Comparison of ENCODE assay signal across 8 mouse cellular contexts in the genomic region with DNA sequence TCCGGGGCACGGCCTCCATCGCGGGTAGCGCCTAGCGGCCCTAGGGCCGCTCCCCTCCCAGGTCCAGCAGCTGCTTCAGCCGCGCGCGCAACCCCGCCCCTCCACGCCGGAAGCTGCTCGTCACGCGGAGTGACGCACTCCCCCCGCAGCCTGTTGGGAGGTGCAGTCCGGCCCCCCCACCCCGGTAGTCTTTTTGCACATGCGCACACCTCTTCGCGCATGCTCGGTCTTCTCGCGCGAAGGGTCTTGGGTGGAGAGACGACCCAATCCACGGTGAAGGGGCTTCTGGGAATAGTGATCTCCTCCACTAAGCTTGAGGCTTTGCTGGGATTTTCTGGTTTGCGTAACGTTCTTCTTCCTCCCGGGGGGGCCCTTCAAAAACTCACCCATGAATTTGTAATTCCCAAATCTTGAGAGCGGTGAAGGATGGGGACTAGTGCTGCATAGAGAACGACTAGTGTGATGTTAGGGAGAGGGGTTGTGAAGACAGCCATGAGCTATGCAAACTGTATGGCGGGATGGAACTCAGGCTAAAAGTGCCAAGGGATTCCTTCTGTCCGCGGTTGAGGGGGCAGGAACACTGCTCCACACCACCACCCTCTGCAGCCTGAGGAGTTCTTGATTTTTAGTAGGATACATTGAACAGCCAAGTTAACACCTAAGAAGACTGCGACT. TPM values are rescaled to one million over a fixed set of nuclear protein-coding genes. Genes with fewer than 3 reads are reported as not detected.
DNase-seq lines count a peak whose midpoint lies in the region; ATAC-seq and TF ChIP-seq lines count a peak whose summit lies in the region.

TSS of gene Ptpn23 (minus strand) at position 115 of the 675 bp plus-strand sequence.

- TF ChIP-seq POLR2A in MEL (IDR thresholded peaks at IDR 0.05; ENCODE audit: control insufficient read depth in 1 of 2, insufficient read depth in 1 of 2, low read depth in 1 of 2, low read length in 2 of 2, poor library complexity in 1 of 2) = peak; percentile 67 to 93
- peak; percentile 83; the same call in 1 of the 2 replicates for TF ChIP-seq POLR2A in cerebellum, adult 2 months (IDR thresholded peaks at IDR 0.05; ENCODE audit: borderline replicate concordance, insufficient read depth, low read length)

- H3K4me2 ChIP-seq in forebrain, postnatal 0 days (ENCODE audit: low read depth) = peak within 1 kb of the TSS; percentile 69
- peak within 1 kb of the TSS; percentile 89 for H3K4me2 ChIP-seq in lung, embryonic 15.5 days

- 0 out of 4 replicates have a peak, but pooled peaks of 1 of the 2 experiments have one; percentile 3 for TF ChIP-seq EP300 in MEL (IDR thresholded peaks at IDR 0.05; ENCODE audit: low read depth in 1 of 2, low read length in 2 of 2)

- WGBS in cerebellum, adult 2 months = under 1% methylated on average over 39 of the region's 39 CpGs
- under 1% methylated on average over 37 of the region's 39 CpGs for WGBS in forebrain, postnatal 0 days
- WGBS in lung, embryonic 15.5 days = 1% methylated on average over 39 of the region's 39 CpGs

- peaks cover 4 to 7% of the 10 kb centered on the region in 2 experiments; a peak in 3 of 4 replicates for H3K4me1 ChIP-seq in MEL (ENCODE audit: control insufficient read depth in 1 of 2, insufficient read depth in 2 of 2, low read length in 2 of 2)
- H3K4me1 ChIP-seq in cerebellum, adult 2 months (ENCODE audit: control insufficient read depth, insufficient read depth, low read length) = peaks cover 4% of the 10 kb centered on the region; the same call in 1 of the 2 replicates
- H3K4me1 ChIP-seq in forebrain, postnatal 0 days (ENCODE audit: insufficient read depth) = peaks cover 13% of the 10 kb centered on the region; the same call in 1 of the 2 replicates
- peaks cover 20% of the 10 kb centered on the region for H3K4me1 ChIP-seq in lung, embryonic 15.5 days

- H3K9me3 ChIP-seq in MEL (replicated peaks; ENCODE audit: insufficient read depth, low read length) = no peaks in the 10 kb centered on the region
- H3K9me3 ChIP-seq in forebrain, postnatal 0 days (ENCODE audit: low read length) = no peaks in the 10 kb centered on the region
- H3K9me3 ChIP-seq in lung, embryonic 15.5 days = no peaks in the 10 kb centered on the region

- H3K4me3 ChIP-seq in MEL (ENCODE audit: control insufficient read depth in 1 of 2, insufficient read depth in 1 of 2, low read depth in 2 of 2, low read length in 2 of 2) = peak within 1 kb of the TSS; percentile 88 to 97
- peak within 1 kb of the TSS; percentile 89 for H3K4me3 ChIP-seq in cerebellum, adult 2 months (replicated peaks; ENCODE audit: insufficient read depth, low read depth, low read length)
- H3K4me3 ChIP-seq in forebrain, postnatal 0 days (ENCODE audit: low read depth, low read length) = peak within 1 kb of the TSS; percentile 77
- peak within 1 kb of the TSS; percentile 97 for H3K4me3 ChIP-seq in lung, embryonic 15.5 days

- 0 out of 6 replicates have a peak, but pooled peaks of 1 of the 3 experiments have one; percentile 3 for TF ChIP-seq CTCF in MEL (IDR thresholded peaks at IDR 0.05 in 2 of 3, conservative IDR thresholded peaks at IDR 0.05 in 1 of 3; ENCODE audit: control insufficient read depth in 1 of 3, insufficient read depth in 1 of 3, low read depth in 2 of 3, low read length in 3 of 3, poor library complexity in 1 of 3, severe bottlenecking in 1 of 3)
- no peak for TF ChIP-seq CTCF in cerebellum, adult 2 months (IDR thresholded peaks at IDR 0.05; ENCODE audit: borderline replicate concordance, insufficient read depth, low read depth, low read length)
- no peak for TF ChIP-seq CTCF in forebrain, postnatal 0 days (IDR thresholded peaks at IDR 0.05; ENCODE audit: low read depth)

- peak within 1 kb of the TSS; percentile 87 for H3K9ac ChIP-seq in MEL (ENCODE audit: control insufficient read depth, low read depth, low read length, poor library complexity, severe bottlenecking)
- H3K9ac ChIP-seq in forebrain, postnatal 0 days = peak within 1 kb of the TSS; percentile 80
- H3K9ac ChIP-seq in lung, embryonic 15.5 days = peak within 1 kb of the TSS; percentile 90

- peaks cover 25% of the 10 kb centered on the region for H3K79me2 ChIP-seq in MEL (ENCODE audit: control insufficient read depth, insufficient read depth, low read length, poor library complexity)

- TF ChIP-seq RAD21 in MEL (IDR thresholded peaks at IDR 0.05; ENCODE audit: low read depth, low read length) = no peak

- H3K27me3 ChIP-seq in MEL (ENCODE audit: control insufficient read depth in 1 of 2, insufficient read depth in 2 of 2, low read length in 2 of 2) = no peaks in the 10 kb centered on the region
- no peaks in the 10 kb centered on the region for H3K27me3 ChIP-seq in cerebellum, adult 2 months (ENCODE audit: control insufficient read depth, insufficient read depth, low read length)
- H3K27me3 ChIP-seq in forebrain, postnatal 0 days (ENCODE audit: insufficient read depth, low read length) = no peaks in the 10 kb centered on the region
- no peaks in the 10 kb centered on the region for H3K27me3 ChIP-seq in lung, embryonic 15.5 days

- peaks cover 0 to 10% of the 10 kb centered on the region in 2 experiments; a peak in 2 of 4 replicates for H3K36me3 ChIP-seq in MEL (ENCODE audit: control insufficient read depth in 1 of 2, insufficient read depth in 2 of 2, low read length in 2 of 2)
- H3K36me3 ChIP-seq in forebrain, postnatal 0 days (ENCODE audit: insufficient read depth) = 0 out of 2 replicates have a peak, but pooled peaks cover 3% of the 10 kb centered on the region
- H3K36me3 ChIP-seq in lung, embryonic 15.5 days = no peaks in the 10 kb centered on the region

- peak; percentile 98 for DNase-seq in MEL (ENCODE audit: low read depth, low spot score)
- DNase-seq in cerebellum, adult 2 months = peak; percentile 93 to 95
- DNase-seq in forebrain, postnatal 0 days = peak; percentile 99
- DNase-seq in heart, postnatal 4 days = peak; percentile 96
- DNase-seq in layer of hippocampus, adult 8-10 months (ENCODE audit: low spot score in 2 of 2) = peak; percentile 90 to 91
- peak; percentile 92 for DNase-seq in ovary, adult 18-20 months (ENCODE audit: low spot score)
- peak; percentile 98 for DNase-seq in thymus, postnatal 0 days (ENCODE audit: low spot score)

- peak; percentile 97 for ATAC-seq in forebrain, postnatal 0 days
- ATAC-seq in lung, embryonic 15.5 days (ENCODE audit: borderline replicate concordance, extremely low read depth, low FRiP score, low TSS enrichment) = peak; percentile 96

- H3K27ac ChIP-seq in MEL (ENCODE audit: control insufficient read depth, low read depth, low read length) = peak within 1 kb of the TSS; percentile 59
- peak within 1 kb of the TSS; percentile 67 for H3K27ac ChIP-seq in cerebellum, adult 2 months (ENCODE audit: insufficient read depth, low read length)
- peak within 1 kb of the TSS; percentile 86 for H3K27ac ChIP-seq in forebrain, postnatal 0 days (ENCODE audit: low read depth, low read length)
- H3K27ac ChIP-seq in lung, embryonic 15.5 days = peak within 1 kb of the TSS; percentile 79

TF ChIP-seq in MEL, 35 proteins besides CTCF, POLR2A, EP300 and RAD21 (continues in another document):
- TF ChIP-seq ETS1 (IDR thresholded peaks at IDR 0.05; ENCODE audit: low read depth, low read length) (peak; percentile 61; the same call in 1 of the 2 replicates), GATA1 (IDR thresholded peaks at IDR 0.05; ENCODE audit: low read depth, low read length) (no peak), GABPA (IDR thresholded peaks at IDR 0.05; ENCODE audit: low read depth, low read length) (no peak), CHD1 (IDR thresholded peaks at IDR 0.05; ENCODE audit: low read depth, low read length) (no peak), MXI1 (IDR thresholded peaks at IDR 0.05; ENCODE audit: low read depth, low read length) (peak; percentile 87), CHD2 (IDR thresholded peaks at IDR 0.05; ENCODE audit: low read length) (peak; percentile 62), TCF12 (IDR thresholded peaks at IDR 0.05; ENCODE audit: low read depth, low read length) (no peak), USF2 (IDR thresholded peaks at IDR 0.05; ENCODE audit: borderline replicate concordance in 1 of 2, insufficient read depth in 1 of 2, low read depth in 1 of 2, low read length in 2 of 2) (no peak), ZKSCAN1 (IDR thresholded peaks at IDR 0.05; ENCODE audit: low read depth, low read length) (no peak), MAX (IDR thresholded peaks at IDR 0.05; ENCODE audit: low read length) (peak; percentile 59; the same call in 1 of the 2 replicates), E2F4 (IDR thresholded peaks at IDR 0.05; ENCODE audit: borderline replicate concordance, low read depth, low read length) (no peak), MAFK (IDR thresholded peaks at IDR 0.05; ENCODE audit: borderline replicate concordance, low read depth, low read length) (no peak), UBTF (IDR thresholded peaks at IDR 0.05; ENCODE audit: borderline replicate concordance, insufficient read depth, low read depth, low read length) (0 out of 2 replicates have a peak, but pooled peaks have one; percentile 43), MYC (IDR thresholded peaks at IDR 0.05; ENCODE audit: low read depth, low read length) (peak; percentile 45; the same call in 1 of the 2 replicates), KAT2A (conservative IDR thresholded peaks at IDR 0.05; ENCODE audit: low read depth, low read length) (peak; percentile 86), JUND (IDR thresholded peaks at IDR 0.05; ENCODE audit: low read depth, low read length) (no peak), POLR2AphosphoS2 (IDR thresholded peaks at IDR 0.05; ENCODE audit: low read length) (peak; percentile 93), ZNF384 (IDR thresholded peaks at IDR 0.05; ENCODE audit: low read depth, low read length) (no peak), ELF1 (IDR thresholded peaks at IDR 0.05; ENCODE audit: low read depth, low read length) (peak; percentile 88), USF1 (IDR thresholded peaks at IDR 0.05; ENCODE audit: low read depth, low read length) (peak; percentile 90), TAL1 (IDR thresholded peaks at IDR 0.05; ENCODE audit: low read length) (no peak), HCFC1 (IDR thresholded peaks at IDR 0.05; ENCODE audit: low read depth, low read length) (peak; percentile 96)

RNA-seq across cellular contexts. Expression of gene Ptpn23, which starts in this region (rescaled TPM):
- total RNA-seq in MEL (2012; rRNA removed) = 7.3 and 8.3 TPM in 2 replicates
- 10 to 100 TPM in 1 of 2 experiments, not detected in 1; 40.1 TPM for polyA plus RNA-seq in MEL (2012; ENCODE audit: insufficient read depth in 1 of 2, insufficient read length in 2 of 2, low read depth in 1 of 2, low replicate concordance in 2 of 2, missing spikeins in 1 of 2)
- 50.0 and 50.4 TPM in 2 replicates for polyA plus RNA-seq in cerebellum, adult 2 months (2012; rRNA removed)
- total RNA-seq in forebrain, postnatal 0 days (2014; rRNA removed) = 25.3 and 26.2 TPM in 2 replicates
- polyA plus RNA-seq in forebrain, postnatal 0 days (2015; fragmentation: Nextera tagmentation; extraction: Ambion mirVana) = 7.8 and 10.2 TPM in 2 replicates
- total RNA-seq in heart, postnatal 4 days (2021) = 10 to 100 TPM; 32.4 to 33.7 TPM
- 10 to 100 TPM; 46.2 to 62.8 (median 53.4) TPM for total RNA-seq in layer of hippocampus, adult 8-10 months (2022)
- polyA plus RNA-seq in lung, embryonic 15.5 days (2015; fragmentation: Nextera tagmentation; extraction: Ambion mirVana) = 16.2 and 19.1 TPM in 2 replicates
- 7.6 and 8.9 TPM in 2 replicates for polyA plus RNA-seq in thymus, postnatal 0 days (2015; fragmentation: Nextera tagmentation; extraction: Ambion mirVana)

Comparison
In these comparisons a context has a peak if more than half of its experiments do, and no peak if none do; other contexts are left out.
1. Peak in every context shown above with its lines: DNase-seq, ATAC-seq, H3K4me3 ChIP-seq and H3K27ac ChIP-seq.